18 mouse cellular contexts compared by ENCODE assay signal in the genomic region with DNA sequence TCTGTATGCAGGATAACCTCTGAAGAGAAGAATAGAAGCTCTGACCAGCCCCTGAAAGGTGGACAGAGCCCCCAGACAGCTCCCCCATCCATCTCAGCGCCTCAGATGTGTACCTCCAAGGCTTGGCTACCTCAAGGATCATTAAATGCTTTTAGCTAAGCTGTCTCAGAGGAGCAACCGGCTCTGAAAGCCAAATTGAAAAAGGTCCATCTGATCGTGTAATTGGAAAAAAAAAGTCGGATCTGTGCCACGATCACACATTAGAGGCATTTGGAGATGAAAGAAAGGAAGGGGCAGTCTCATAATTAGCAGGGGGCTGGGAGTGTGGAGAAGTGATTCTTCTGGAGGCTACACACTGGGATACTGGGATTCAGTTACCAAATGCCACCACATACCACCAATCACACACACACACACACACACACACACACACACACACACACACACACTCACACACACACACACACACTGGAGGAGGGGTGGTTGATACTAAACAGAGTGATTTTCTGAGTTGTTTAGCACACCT.
A peak's percentile ranks its signal among the peaks of the same experiment; 100 is the strongest.
DNase-seq lines count a peak whose midpoint lies in the region; ATAC-seq and TF ChIP-seq lines count a peak whose summit lies in the region.
"Had no signal": no experiment of that assay in that cellular context is flagged by ENCODE, and none has a peak within 500 bp of the region (broad histone marks: within the 10 kb centered on the region; RNA-seq: fewer than 3 reads in every experiment).

No protein-coding gene starts in this region.

- no peaks in the 10 kb centered on the region for H3K27me3 ChIP-seq in hindbrain, postnatal 0 days (ENCODE audit: insufficient read depth, low read length)
- H3K27me3 ChIP-seq in hindbrain, embryonic 12.5 days, result no peaks in the 10 kb centered on the region
- no peaks in the 10 kb centered on the region for H3K27me3 ChIP-seq in neural tube, embryonic 13.5 days
- H3K27me3 ChIP-seq in neural tube, embryonic 15.5 days (replicated peaks), result no peaks in the 10 kb centered on the region
- no peaks in the 10 kb centered on the region for H3K27me3 ChIP-seq in forebrain, embryonic 14.5 days (replicated peaks; ENCODE audit: control insufficient read depth, insufficient read depth, low read length)
- H3K27me3 ChIP-seq: embryonic facial prominence, embryonic 15.5 days; heart, embryonic 13.5 days had no signal

- DNase-seq in hindbrain, postnatal 0 days (ENCODE audit: low spot score), result peak; percentile 41
- DNase-seq in forebrain, embryonic 14.5 days (ENCODE audit: low spot score), result peak; percentile 81
- DNase-seq in frontal cortex, adult 2 months (ENCODE audit: extremely low spot score in 1 of 2, low spot score in 1 of 2), result no peak
- no peak for DNase-seq in kidney, adult 9 months
- DNase-seq: adrenal gland, adult 2 months; adrenal gland, postnatal 25 days; cerebellum, adult 2 months; gastrocnemius, postnatal 36 days; heart, adult 11 months; heart, postnatal 36 days; kidney, adult 11 months had no signal

- H3K4me3 ChIP-seq in hindbrain, postnatal 0 days (ENCODE audit: low read length), result no peak overlapping the region
- no peak overlapping the region for H3K4me3 ChIP-seq in hindbrain, embryonic 12.5 days
- no peak overlapping the region for H3K4me3 ChIP-seq in neural tube, embryonic 13.5 days
- H3K4me3 ChIP-seq in neural tube, embryonic 15.5 days (replicated peaks), result no peak overlapping the region
- no peak overlapping the region for H3K4me3 ChIP-seq in forebrain, embryonic 14.5 days (ENCODE audit: low read depth, low read length)
- H3K4me3 ChIP-seq: embryonic facial prominence, embryonic 15.5 days; erythroblast, embryonic 14.5 days; heart, embryonic 13.5 days had no signal

- no peak overlapping the region for H3K27ac ChIP-seq in hindbrain, postnatal 0 days
- no peak overlapping the region for H3K27ac ChIP-seq in hindbrain, embryonic 12.5 days
- peak overlapping the region; percentile 33; the same call in 1 of the 2 replicates for H3K27ac ChIP-seq in neural tube, embryonic 13.5 days (replicated peaks)
- H3K27ac ChIP-seq in neural tube, embryonic 15.5 days (replicated peaks), result no peak overlapping the region
- H3K27ac ChIP-seq in forebrain, embryonic 14.5 days (ENCODE audit: low read depth, low read length), result no peak overlapping the region
- H3K27ac ChIP-seq: embryonic facial prominence, embryonic 15.5 days; heart, embryonic 13.5 days had no signal

- H3K9ac ChIP-seq in hindbrain, postnatal 0 days (replicated peaks; ENCODE audit: low read length), result no peak overlapping the region
- H3K9ac ChIP-seq in hindbrain, embryonic 12.5 days, result no peak overlapping the region
- no peak overlapping the region for H3K9ac ChIP-seq in neural tube, embryonic 13.5 days
- H3K9ac ChIP-seq in neural tube, embryonic 15.5 days (replicated peaks), result no peak overlapping the region
- H3K9ac ChIP-seq in forebrain, embryonic 14.5 days (ENCODE audit: low read length), result no peak overlapping the region
- H3K9ac ChIP-seq: embryonic facial prominence, embryonic 15.5 days; heart, embryonic 13.5 days had no signal

- H3K36me3 ChIP-seq in hindbrain, postnatal 0 days (ENCODE audit: insufficient read depth, low read length), result no peaks in the 10 kb centered on the region
- no peaks in the 10 kb centered on the region for H3K36me3 ChIP-seq in hindbrain, embryonic 12.5 days
- no peaks in the 10 kb centered on the region for H3K36me3 ChIP-seq in neural tube, embryonic 13.5 days
- no peaks in the 10 kb centered on the region for H3K36me3 ChIP-seq in neural tube, embryonic 15.5 days
- H3K36me3 ChIP-seq in forebrain, embryonic 14.5 days (ENCODE audit: control insufficient read depth, insufficient read depth, low read length), result no peaks in the 10 kb centered on the region
- H3K36me3 ChIP-seq: embryonic facial prominence, embryonic 15.5 days; heart, embryonic 13.5 days had no signal

- 0 out of 2 replicates have a peak, but pooled peaks cover 2% of the 10 kb centered on the region for H3K4me1 ChIP-seq in hindbrain, postnatal 0 days (ENCODE audit: insufficient read depth, low read length)
- H3K4me1 ChIP-seq in hindbrain, embryonic 12.5 days, result peaks cover 5% of the 10 kb centered on the region; the same call in 1 of the 2 replicates
- H3K4me1 ChIP-seq in neural tube, embryonic 13.5 days (replicated peaks), result no peaks in the 10 kb centered on the region
- 0 out of 2 replicates have a peak, but pooled peaks cover 4% of the 10 kb centered on the region for H3K4me1 ChIP-seq in neural tube, embryonic 15.5 days
- H3K4me1 ChIP-seq in forebrain, embryonic 14.5 days (ENCODE audit: control insufficient read depth, insufficient read depth, low read length), result peaks cover 7% of the 10 kb centered on the region

- H3K9me3 ChIP-seq in hindbrain, postnatal 0 days (ENCODE audit: low read length), result no peaks in the 10 kb centered on the region
- no peaks in the 10 kb centered on the region for H3K9me3 ChIP-seq in hindbrain, embryonic 12.5 days (replicated peaks)
- no peaks in the 10 kb centered on the region for H3K9me3 ChIP-seq in neural tube, embryonic 13.5 days
- no peaks in the 10 kb centered on the region for H3K9me3 ChIP-seq in neural tube, embryonic 15.5 days (replicated peaks)
- no peaks in the 10 kb centered on the region for H3K9me3 ChIP-seq in forebrain, embryonic 14.5 days (replicated peaks; ENCODE audit: control insufficient read depth, low read length)
- H3K9me3 ChIP-seq: embryonic facial prominence, embryonic 15.5 days; heart, embryonic 13.5 days had no signal

- 36% methylated on average over 5 of the region's 5 CpGs for WGBS in hindbrain, postnatal 0 days
- 55% methylated on average over 5 of the region's 5 CpGs for WGBS in hindbrain, embryonic 12.5 days
- 49% methylated on average over 5 of the region's 5 CpGs for WGBS in neural tube, embryonic 13.5 days
- WGBS in neural tube, embryonic 15.5 days, result 47% methylated on average over 5 of the region's 5 CpGs
- WGBS in forebrain, embryonic 14.5 days, result 11% methylated on average over 5 of the region's 5 CpGs

- no peak for ATAC-seq in hindbrain, postnatal 0 days
- ATAC-seq in hindbrain, embryonic 12.5 days (ENCODE audit: low FRiP score), result no peak
- ATAC-seq in neural tube, embryonic 13.5 days (ENCODE audit: low read depth), result no peak
- ATAC-seq in neural tube, embryonic 15.5 days (ENCODE audit: low FRiP score), result no peak
- ATAC-seq in forebrain, embryonic 14.5 days, result peak; percentile 77
- ATAC-seq: hindbrain, embryonic 16.5 days had no signal

- TF ChIP-seq CTCF in hindbrain, postnatal 0 days (IDR thresholded peaks at IDR 0.05; ENCODE audit: low read depth), result no peak

- H3K4me2 ChIP-seq in hindbrain, postnatal 0 days (ENCODE audit: low read depth, low read length), result no peak overlapping the region
- H3K4me2 ChIP-seq in hindbrain, embryonic 12.5 days (replicated peaks), result no peak overlapping the region
- H3K4me2 ChIP-seq in neural tube, embryonic 13.5 days, result no peak overlapping the region
- H3K4me2 ChIP-seq in neural tube, embryonic 15.5 days, result no peak overlapping the region
- H3K4me2 ChIP-seq in forebrain, embryonic 14.5 days (ENCODE audit: low read length), result no peak overlapping the region
- H3K4me2 ChIP-seq: embryonic facial prominence, embryonic 15.5 days; heart, embryonic 13.5 days had no signal

Comparison
In these comparisons a context has a peak if more than half of its experiments do, and no peak if none do; other contexts are left out.
1. DNase-seq: peak in hindbrain, postnatal 0 days (single experiment) and forebrain, embryonic 14.5 days (single experiment); none in frontal cortex, adult 2 months (0 of 2) and kidney, adult 9 months (single experiment).